Mouse (Mus musculus) C2C12 (cell line): ENCODE data around the gene Hmgcll1. TPM values are rescaled to one million over a fixed set of nuclear protein-coding genes. Genes with fewer than 3 reads are reported as not detected.

ENCODE experiments used
- H3K27me3 ChIP-seq: one replicate; pipeline ENCODE4 v1.6.1; 2011; ENCODE audit not compliant: control insufficient read depth, insufficient read depth, insufficient read length
- H3K36me3 ChIP-seq: one replicate; pipeline ENCODE4 v1.6.1; 2011; ENCODE audit not compliant: control insufficient read depth, insufficient read depth
- H3K4me3 ChIP-seq: one replicate; pipeline ENCODE4 v1.5.1; 2011; ENCODE audit warnings: mild to moderate bottlenecking, control low read depth; ENCODE audit not compliant: poor library complexity, insufficient read depth, severe bottlenecking
- H3K79me2 ChIP-seq: one replicate; pipeline ENCODE4 v1.6.1; 2011; ENCODE audit not compliant: control insufficient read depth, insufficient read depth
- H3K79me3 ChIP-seq: one replicate; pipeline ENCODE4 v1.6.1; 2011; ENCODE audit warnings: low read depth, control low read depth
- H3ac ChIP-seq: one replicate; pipeline ENCODE3; 2011; ENCODE audit warnings: low read depth; ENCODE audit not compliant: control insufficient read depth, insufficient read length
- CEBPB ChIP-seq: IDR thresholded peaks from one replicate; pipeline ENCODE4 v1.6.1; 2011; ENCODE audit warnings: low read depth, mild to moderate bottlenecking, control low read depth, moderate library complexity
- CTCF ChIP-seq: IDR thresholded peaks from one replicate; pipeline ENCODE4 v1.5.1; 2011; ENCODE audit not compliant: control insufficient read depth, insufficient read depth, insufficient read length
- FOSL1 ChIP-seq: IDR thresholded peaks from one replicate; pipeline ENCODE4 v1.8.0; 2011; ENCODE audit warnings: mild to moderate bottlenecking, low read length; ENCODE audit not compliant: poor library complexity, insufficient read depth, severe bottlenecking
- MAX ChIP-seq: IDR thresholded peaks from one replicate; pipeline ENCODE4 v1.6.1; 2011; ENCODE audit warnings: mild to moderate bottlenecking, control low read depth
- MYOD1 ChIP-seq: IDR thresholded peaks from one replicate; pipeline ENCODE4 v1.6.1; 2011; ENCODE audit warnings: low read depth; ENCODE audit not compliant: control insufficient read depth, insufficient read length
- MYOG ChIP-seq: IDR thresholded peaks from one replicate; pipeline ENCODE4 v1.6.1; 2011; ENCODE audit not compliant: control insufficient read depth, insufficient read length; ENCODE audit errors: extremely low read depth
- USF1 ChIP-seq: IDR thresholded peaks from one replicate; pipeline ENCODE4 v1.6.1; 2011; ENCODE audit warnings: low read depth, mild to moderate bottlenecking, control low read depth, moderate library complexity
- long read RNA-seq, 2 experiments: library from polyadenylated mRNA; unstranded; transcript quantifications; one replicate each; pipeline ENCODE4 v2.0.0; 2019 to 2020
- polyA plus RNA-seq: library from polyadenylated mRNA; unstranded; fragments of >200 nt; fragmentation: generic; extraction: Trizol; gene quantifications from one replicate; pipeline ENCODE4 v1.2.1, GENCODE M21; 2012; ENCODE audit warnings: missing spikeins

Hmgcll1 gene
- 0.29 TPM for polyA plus RNA-seq
- long read RNA-seq, experiment 1, partial matches to known transcripts, result 0 of 2 reads
- long read RNA-seq, experiment 1, other reads (novel, unspliced or antisense), result 2 of 2 reads
- long read RNA-seq, experiment 2, partial matches to known transcripts, result 0 of 3 reads
- long read RNA-seq, experiment 2, other reads (novel, unspliced or antisense), result 2 of 3 reads

GRCm38 (mm10) chr9:76014631-76015531 is at the start of gene Hmgcll1:
Hmgcll1 (plus strand) TSS chr9:76014855.
- Histone ChIP-seq H3K4me3 (no peak within 1 kb of the TSS), H3K79me3 (no peaks in the 10 kb centered on the region), H3K27me3 (no peaks in the 10 kb centered on the region), H3K79me2 (no peaks in the 10 kb centered on the region), H3ac (no peak within 1 kb of the TSS), H3K36me3 (no peaks in the 10 kb centered on the region)
- no peak for TF ChIP-seq CTCF
- TF ChIP-seq MAX, result no peak
- no peak for TF ChIP-seq MYOD1
- TF ChIP-seq MYOG, result no peak
- TF ChIP-seq FOSL1, result no peak

- H3ac ChIP-seq, result no peak overlapping the region
- TF ChIP-seq FOSL1, result no peak
- no peak for TF ChIP-seq CEBPB
- no peak for TF ChIP-seq MAX
- TF ChIP-seq USF1, result no peak
- TF ChIP-seq MYOD1, result no peak
- TF ChIP-seq CTCF, result no peak
- no peak for TF ChIP-seq MYOG
- H3K79me3 ChIP-seq, result no peaks in the 10 kb centered on the region
- no peaks in the 10 kb centered on the region for H3K79me2 ChIP-seq
- H3K27me3 ChIP-seq, result no peaks in the 10 kb centered on the region
- H3K4me3 ChIP-seq, result no peak overlapping the region
- no peaks in the 10 kb centered on the region for H3K36me3 ChIP-seq
Observed at GRCm38 (mm10) chr9:75980097-75980496, 34.6 kb upstream of the Hmgcll1 start.

GRCm38 (mm10) chr9:75981139-75981538 is 33.5 kb upstream of the Hmgcll1 start:
- TF ChIP-seq MAX, result no peak
- Histone ChIP-seq H3K36me3 (no peaks in the 10 kb centered on the region), H3K27me3 (no peaks in the 10 kb centered on the region), H3K79me2 (no peaks in the 10 kb centered on the region), H3ac (no peak overlapping the region), H3K79me3 (no peaks in the 10 kb centered on the region), H3K4me3 (no peak overlapping the region)

GRCm38 (mm10) chr9:75989491-75989890 is 25.2 kb upstream of the Hmgcll1 start:
- H3K36me3 ChIP-seq, result no peaks in the 10 kb centered on the region
- no peaks in the 10 kb centered on the region for H3K79me3 ChIP-seq
- TF ChIP-seq FOSL1 (no peak), MAX (no peak)

GRCm38 (mm10) chr9:75998791-75999350 is 15.8 kb upstream of the Hmgcll1 start:
- TF ChIP-seq CEBPB (no peak), CTCF (no peak), USF1 (no peak), FOSL1 (no peak), MYOG (no peak), MYOD1 (no peak), MAX (no peak)
- Histone ChIP-seq H3K36me3 (no peaks in the 10 kb centered on the region), H3K79me2 (no peaks in the 10 kb centered on the region), H3K4me3 (no peak overlapping the region), H3ac (no peak overlapping the region), H3K27me3 (no peaks in the 10 kb centered on the region), H3K79me3 (no peaks in the 10 kb centered on the region)

More at GRCm38 (mm10) chr9:75989491-75989890, 25.2 kb upstream of the Hmgcll1 start:
- Histone ChIP-seq H3K4me3 (no peak overlapping the region), H3K79me2 (no peaks in the 10 kb centered on the region), H3K27me3 (no peaks in the 10 kb centered on the region), H3ac (no peak overlapping the region)
